Mouse (Mus musculus) MN1 (cell line): Measurements from ENCODE around the gene Rbbp8nl.

Experiments
- DNase-seq: peaks from one replicate; pipeline ENCODE4 v3.0.0-alpha.2; 2016; ENCODE audit warnings: low spot score

The Rbbp8nl gene

DNA sequence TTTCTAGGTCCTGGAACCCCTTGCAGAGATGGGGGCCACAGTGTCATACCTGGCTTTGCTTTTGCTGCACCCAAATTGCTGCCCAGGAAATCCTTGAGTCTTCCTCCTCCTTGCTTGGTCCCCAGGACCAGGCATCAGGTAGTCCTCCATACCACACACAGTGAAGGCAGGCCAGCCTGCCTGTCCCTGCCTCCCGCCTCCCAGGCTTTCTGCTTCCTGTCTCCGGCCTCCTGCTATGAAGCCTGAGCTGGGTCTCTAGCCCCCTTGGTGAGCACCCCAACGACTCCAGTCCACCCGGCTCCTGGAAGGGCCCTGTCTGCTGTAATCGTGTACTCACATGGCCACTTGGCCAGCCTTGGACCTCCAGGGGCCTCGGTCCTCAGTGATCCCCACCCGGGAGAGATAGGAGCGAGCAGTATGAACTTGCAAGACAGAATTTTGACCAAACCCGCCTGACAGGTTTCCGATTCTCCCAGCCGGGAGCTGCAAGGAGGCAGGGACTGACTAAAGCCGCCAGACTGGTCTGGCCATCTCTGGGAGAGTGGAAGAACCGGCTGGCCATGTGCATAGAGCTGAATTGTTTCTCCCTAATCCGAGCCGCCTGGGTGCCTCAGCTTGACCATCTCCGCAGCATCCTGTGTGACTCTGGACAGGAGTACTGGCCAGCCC, at the start of gene Rbbp8nl:
Gene Rbbp8nl, minus strand, starts transcription at position 440 of the 669 bp plus-strand sequence.
- DNase-seq: no peak

GRCm38 (mm10) chr2:180334551-180334986, 44.9 kb upstream of the Rbbp8nl start, which contains the start of gene Gata5:
TSS of gene Gata5 (minus strand) at chr2:180334699.
- no peak for DNase-seq

DNA sequence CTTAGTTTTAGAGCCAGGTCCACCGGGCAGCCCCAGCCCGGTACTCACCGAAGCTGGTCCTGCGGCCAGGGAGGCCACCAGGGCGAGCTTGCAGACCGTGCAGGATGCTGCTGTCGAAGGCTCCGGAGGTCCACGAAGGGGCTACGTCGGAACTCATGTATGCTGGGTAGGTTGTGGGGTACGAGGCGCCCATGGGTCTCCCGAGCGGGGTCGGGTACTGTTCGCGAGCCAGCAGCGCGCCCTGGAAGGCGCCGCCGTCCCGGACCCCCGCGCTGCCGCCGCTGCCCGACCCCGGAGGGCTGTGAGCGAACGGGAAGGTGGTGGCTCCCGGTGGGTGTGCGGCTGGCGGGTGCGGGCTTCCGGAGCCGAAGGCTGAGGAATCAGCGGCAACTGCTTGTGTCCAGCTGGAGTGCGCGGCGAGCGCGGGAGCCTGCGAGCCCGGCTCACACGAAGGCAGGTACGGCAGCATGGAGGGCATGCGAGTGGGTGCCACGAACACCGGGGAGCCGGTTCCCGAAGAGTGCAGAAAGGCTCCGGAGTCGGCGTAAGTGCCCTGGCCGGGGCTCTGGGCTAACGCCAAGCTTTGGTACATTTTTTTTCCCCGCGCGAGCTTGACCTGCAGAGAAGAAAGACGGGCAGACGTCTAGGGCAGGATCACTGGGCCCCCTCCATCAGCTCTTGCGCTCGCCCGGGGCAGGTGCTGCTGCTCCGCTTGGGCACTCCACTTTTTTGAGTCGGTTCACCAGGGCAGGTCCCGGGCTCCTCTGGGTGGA, 44.3 kb upstream of the Rbbp8nl start:
- DNase-seq: no peak

DNA sequence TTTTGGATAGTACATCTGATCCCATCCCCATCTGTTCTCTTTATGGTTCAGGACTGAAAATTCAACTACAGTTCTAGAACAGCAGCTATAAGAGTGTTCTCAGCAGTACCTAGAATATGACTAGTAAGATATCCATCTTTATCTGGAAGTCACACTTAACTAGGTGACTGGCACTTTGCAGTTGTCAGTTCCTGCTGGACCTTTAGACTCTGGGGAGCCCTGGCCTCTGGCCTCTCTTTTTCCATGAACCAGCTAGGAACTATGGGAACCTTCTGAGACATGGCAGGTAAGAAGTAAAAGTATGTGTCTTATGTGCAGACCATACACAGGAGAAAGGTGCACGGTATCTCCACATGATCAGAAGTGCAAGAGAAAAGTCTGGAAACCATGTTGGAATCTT, 39.8 kb upstream of the Rbbp8nl start:
- DNase-seq: no peak

GRCm38 (mm10) chr2:180322674-180323355, 33.1 kb upstream of the Rbbp8nl start:
- DNase-seq: peak; percentile 63

- no peak for DNase-seq
Observed at GRCm38 (mm10) chr2:180320216-180320615, 30.5 kb upstream of the Rbbp8nl start.

DNA sequence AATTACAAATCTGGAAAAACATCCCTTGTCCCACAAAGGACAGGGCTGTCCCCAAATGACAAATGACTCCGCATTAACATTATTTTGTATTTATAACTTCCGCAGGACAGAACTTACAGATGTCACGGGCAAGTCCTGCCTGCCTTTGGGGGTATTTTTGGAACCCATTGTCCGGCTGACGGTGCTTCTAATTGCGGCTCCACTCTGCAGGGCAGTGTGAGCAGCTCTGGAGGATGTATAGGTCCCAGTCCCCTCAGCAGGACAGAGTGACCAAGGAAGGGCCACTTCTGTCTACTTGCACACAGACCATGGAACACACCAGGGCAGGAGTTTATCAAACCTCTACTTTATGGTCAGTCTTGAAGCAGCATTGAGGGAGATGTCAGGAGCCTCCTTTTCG, 27.9 kb upstream of the Rbbp8nl start:
- DNase-seq: no peak

DNA sequence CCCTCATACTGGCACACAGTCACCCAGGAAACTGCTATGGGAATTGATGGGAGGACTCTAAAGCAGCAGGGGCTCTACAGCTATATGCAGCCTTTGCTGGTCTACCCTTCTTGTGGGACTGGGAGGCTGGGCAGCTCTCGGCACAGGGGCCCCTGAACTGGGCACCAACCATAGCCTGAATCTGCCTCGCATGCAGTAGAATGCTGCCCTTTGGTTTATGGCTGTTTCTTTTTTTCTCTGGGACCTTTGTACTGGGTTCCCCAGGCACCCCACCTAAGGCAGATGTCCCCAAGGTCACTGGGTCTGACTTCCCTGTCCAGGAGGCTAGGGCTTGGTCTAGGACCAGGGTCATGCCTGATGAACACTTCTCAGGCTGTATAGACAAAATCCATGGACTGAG, 24.6 kb upstream of the Rbbp8nl start:
- DNase-seq: no peak

- peak; percentile 30 for DNase-seq
Observed at GRCm38 (mm10) chr2:180311147-180311546, 21.5 kb upstream of the Rbbp8nl start.

DNA sequence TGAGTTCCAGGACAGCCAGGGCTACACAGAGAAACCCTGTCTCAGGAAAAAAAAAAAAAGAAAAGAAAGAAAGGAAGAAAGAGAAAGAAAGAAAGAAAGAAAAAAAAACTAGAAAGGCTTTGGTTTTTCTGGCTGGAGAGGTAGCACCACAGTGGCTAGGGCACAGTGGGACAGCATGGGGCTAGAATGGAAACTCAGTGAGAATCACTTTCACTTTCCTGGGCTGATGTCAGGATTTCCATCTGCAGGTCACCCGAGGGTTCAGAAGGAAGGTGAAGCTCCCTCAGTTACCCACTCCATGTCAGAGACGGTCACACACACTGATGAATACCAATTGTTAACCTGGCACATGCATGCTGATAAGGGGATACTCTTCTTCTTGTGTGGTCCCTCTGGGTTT, 18.0 kb upstream of the Rbbp8nl start:
- DNase-seq: peak; percentile 27

DNA sequence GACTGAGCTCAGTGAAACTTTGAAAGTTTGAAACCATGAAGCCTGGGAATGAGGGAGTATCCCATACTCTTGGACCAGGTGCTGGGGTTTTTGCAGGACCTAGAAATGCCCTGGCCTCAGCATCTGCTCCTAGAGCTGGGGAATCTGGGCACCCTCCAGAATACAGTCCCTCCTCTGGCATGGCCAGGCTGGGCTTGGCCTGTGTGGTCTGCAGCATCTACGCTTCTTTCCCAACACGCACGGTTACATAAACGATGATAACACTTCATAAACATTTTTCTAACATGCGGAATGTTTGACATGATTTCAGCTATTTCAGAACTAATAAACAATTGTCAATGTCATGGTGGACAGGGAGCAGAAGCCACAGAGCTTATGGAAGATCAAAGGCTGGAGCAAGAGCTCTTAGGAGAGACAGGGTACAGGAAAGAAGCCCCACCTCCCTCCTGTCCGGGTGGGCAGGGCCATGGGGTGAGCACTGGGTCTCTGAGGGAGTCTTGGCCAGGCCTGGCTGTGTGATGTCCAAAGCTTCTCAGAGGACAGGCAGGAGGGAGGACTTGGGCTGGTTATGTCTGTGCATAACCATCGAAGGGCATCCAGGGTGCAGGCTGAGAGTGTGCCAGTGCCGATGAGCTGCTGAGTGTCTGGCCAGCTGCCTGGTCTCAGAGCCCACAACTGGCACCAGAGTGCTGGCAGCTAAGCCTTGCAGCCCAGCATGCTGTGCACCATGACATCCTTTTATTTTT, 16.9 kb upstream of the Rbbp8nl start:
- DNase-seq: peak; percentile 29

- DNase-seq: no peak
Observed at GRCm38 (mm10) chr2:180306009-180306408, 16.3 kb upstream of the Rbbp8nl start.

DNA sequence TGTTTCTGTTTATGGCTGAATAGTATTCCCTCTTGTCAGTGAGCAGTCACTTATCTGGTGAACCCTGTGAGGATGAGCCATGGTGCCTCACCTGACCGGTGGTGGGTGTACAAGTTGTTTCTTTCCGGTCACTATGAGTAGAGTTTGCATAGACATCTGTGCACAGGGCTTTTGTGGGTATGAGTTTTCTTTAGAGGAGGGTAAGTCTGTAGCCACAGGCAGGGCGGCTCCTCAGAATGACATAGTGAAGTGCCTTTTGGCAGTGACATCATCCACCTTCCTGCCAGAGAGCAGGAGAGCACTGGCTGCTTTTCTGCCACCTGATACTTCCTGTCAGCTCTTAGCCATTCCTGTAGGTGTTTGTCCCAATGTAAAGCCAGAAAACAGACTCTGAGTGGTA, 15.8 kb upstream of the Rbbp8nl start:
- no peak for DNase-seq

DNA sequence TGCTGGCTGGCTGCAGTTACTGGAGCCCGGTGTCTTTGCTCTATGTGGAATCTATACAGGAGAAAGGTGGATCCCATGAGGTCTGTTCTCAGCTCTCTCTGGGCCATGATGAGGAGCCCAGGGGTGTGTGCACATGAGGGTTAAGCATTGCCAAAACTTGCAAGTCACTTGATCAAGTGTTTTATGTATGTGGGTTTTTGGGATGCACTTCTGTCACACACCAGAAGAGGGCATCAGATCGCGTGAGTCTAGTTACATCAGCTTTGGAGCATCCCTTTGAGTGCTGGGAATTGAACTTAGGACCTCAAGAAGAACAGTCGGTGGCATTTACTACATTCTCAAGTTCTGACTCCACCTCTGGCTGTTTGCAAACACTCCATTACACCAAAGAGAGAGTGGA, 14.9 kb upstream of the Rbbp8nl start:
- DNase-seq: no peak

DNA sequence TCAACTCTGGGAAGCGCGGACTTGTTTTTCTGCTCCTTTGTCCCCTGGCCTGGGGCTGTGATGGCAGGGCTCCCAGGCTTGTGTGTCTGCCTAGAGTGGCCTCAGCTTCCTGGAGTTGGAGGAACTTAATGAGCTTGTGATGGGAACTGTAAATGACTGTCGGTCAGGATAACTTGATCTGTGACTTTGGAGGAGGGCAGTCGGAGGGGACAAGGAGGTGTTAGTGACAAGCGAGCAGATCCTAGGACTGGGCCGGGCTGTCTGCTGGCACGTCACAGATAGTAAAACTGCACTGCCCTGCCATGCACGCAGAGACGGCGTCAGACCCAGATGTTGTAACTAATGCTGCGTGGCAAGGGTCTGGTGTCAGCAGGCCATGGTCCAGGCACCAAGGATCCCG, 13.8 kb upstream of the Rbbp8nl start:
- DNase-seq: no peak

DNA sequence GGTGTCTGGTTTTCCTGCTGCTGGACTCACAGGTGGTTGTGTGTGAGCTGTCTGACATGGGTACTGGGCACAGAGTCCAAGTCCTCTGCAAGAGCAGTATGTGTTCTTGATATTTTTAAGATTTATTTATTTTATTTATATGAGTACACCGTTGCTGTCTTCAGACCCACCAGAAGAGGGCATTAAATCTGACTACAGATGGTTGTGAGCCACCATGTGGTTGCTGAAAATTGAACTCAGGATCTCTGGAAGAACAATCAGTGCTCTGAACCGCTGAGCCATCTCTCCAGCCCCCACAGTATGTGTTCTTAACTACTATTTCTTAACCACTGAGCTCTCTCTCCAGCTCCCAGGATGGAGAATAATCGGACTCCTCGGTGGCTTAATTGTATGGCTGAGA, 12.5 kb upstream of the Rbbp8nl start:
- DNase-seq: no peak

GRCm38 (mm10) chr2:180300771-180301170, 11.1 kb upstream of the Rbbp8nl start:
- DNase-seq: no peak

GRCm38 (mm10) chr2:180300252-180300651, 10.6 kb upstream of the Rbbp8nl start:
- DNase-seq: peak; percentile 25

GRCm38 (mm10) chr2:180292906-180293305, 3.2 kb upstream of the Rbbp8nl start:
- DNase-seq: no peak

GRCm38 (mm10) chr2:180292026-180292425, 2.3 kb upstream of the Rbbp8nl start:
- DNase-seq: no peak

GRCm38 (mm10) chr2:180291566-180291965, 1.9 kb upstream of the Rbbp8nl start:
- no peak for DNase-seq

- DNase-seq: no peak
Observed at GRCm38 (mm10) chr2:180290503-180290902, 824 bp upstream of the Rbbp8nl start.
